Mouse (Mus musculus) heart, embryonic 11.5 days (tissue): Measurements from ENCODE around the gene Atp6v0e. TPM values are rescaled to one million over a fixed set of nuclear protein-coding genes. Genes with fewer than 3 reads are reported as not detected.
A peak's percentile ranks its signal among the peaks of the same experiment; 100 is the strongest.

Experiments used
- ATAC-seq: fragments of 200-750 bp; cut with Nextera tagmentation; replicated peaks from 2 replicates; pipeline ENCODE4 v1.8.0; 2017; ENCODE audit warnings: moderate library complexity; ENCODE audit not compliant: insufficient number of reproducible peaks, low FRiP score, low TSS enrichment
- H3K27ac ChIP-seq: fragments of 300-500 bp; sonication (generic); 2 replicates; pipeline ENCODE4 v1.5.1; 2014; ENCODE audit warnings: mild to moderate bottlenecking, low read depth, low read length
- H3K27me3 ChIP-seq: fragments of 300-500 bp; sonication (generic); 2 replicates; pipeline ENCODE4 v1.6.1; 2014; ENCODE audit warnings: mild to moderate bottlenecking, low read length, mixed read lengths; ENCODE audit not compliant: control insufficient read depth, insufficient read depth
- H3K36me3 ChIP-seq: fragments of 300-500 bp; sonication (generic); 2 replicates; pipeline ENCODE4 v1.6.1; 2014; ENCODE audit warnings: mild to moderate bottlenecking, low read length, moderate library complexity, mixed read lengths; ENCODE audit not compliant: control insufficient read depth, insufficient read depth
- H3K4me1 ChIP-seq: fragments of 300-500 bp; sonication (generic); 2 replicates; pipeline ENCODE4 v1.6.1; 2014; ENCODE audit warnings: low read length; ENCODE audit not compliant: control insufficient read depth, insufficient read depth
- H3K4me2 ChIP-seq: fragments of 300-500 bp; sonication (generic); 2 replicates; pipeline ENCODE4 v1.6.1; 2014; ENCODE audit warnings: mild to moderate bottlenecking, moderate library complexity
- H3K4me3 ChIP-seq: fragments of 300-500 bp; sonication (generic); 2 replicates; pipeline ENCODE4 v1.5.1; 2014; ENCODE audit warnings: low read depth, low read length
- H3K9ac ChIP-seq: fragments of 300-500 bp; sonication (generic); 2 replicates; pipeline ENCODE4 v1.6.1; 2014; ENCODE audit warnings: mild to moderate bottlenecking, low read depth, low read length, moderate library complexity
- H3K9me3 ChIP-seq: fragments of 300-500 bp; sonication (generic); replicated peaks from 2 replicates; pipeline ENCODE4 v1.6.1; 2016; ENCODE audit warnings: low read length; ENCODE audit not compliant: control insufficient read depth
- WGBS: fragments of 180-500 bp; shearing (Covaris S2); extraction: QIAGEN DNeasy Blood & Tissue Kit; methylation state at CpG from one replicate; pipeline ENCODE4 v1.1.7; 2014; ENCODE audit not compliant: insufficient replicate concordance; 5-methylcytosine and 5-hydroxymethylcytosine counted together
- polyA plus RNA-seq: library from polyadenylated mRNA; unstranded; fragments of >200 nt; fragmentation: Nextera tagmentation; extraction: Ambion mirVana; gene quantifications from 2 replicates; pipeline ENCODE4 v1.2.1, GENCODE M21; 2014

Gene Atp6v0e
- polyA plus RNA-seq, 1 experiment from 2014 or later, result 189 TPM

GRCm38 (mm10) chr17:26699819-26700616, 37.0 kb downstream of the Atp6v0e start:
- Histone ChIP-seq H3K4me1 (peaks cover 40% of the 10 kb centered on the region), H3K9ac (no peak overlapping the region), H3K27me3 (no peaks in the 10 kb centered on the region), H3K4me3 (no peak overlapping the region), H3K4me2 (no peak overlapping the region), H3K36me3 (peaks cover 10% of the 10 kb centered on the region; the same call in 1 of the 2 replicates), H3K9me3 (no peaks in the 10 kb centered on the region), H3K27ac (peak overlapping the region; percentile 42; the same call in 1 of the 2 replicates)
- ATAC-seq, result no peak
- 71% methylated on average over 10 of the region's 10 CpGs for WGBS

- no peak overlapping the region for H3K9ac ChIP-seq
- H3K4me3 ChIP-seq, result no peak overlapping the region
- H3K4me2 ChIP-seq, result peak overlapping the region; percentile 30
- WGBS, result 64% methylated on average over 13 of the region's 13 CpGs
- no peak for ATAC-seq
- H3K4me1 ChIP-seq, result peaks cover 47% of the 10 kb centered on the region
- no peaks in the 10 kb centered on the region for H3K27me3 ChIP-seq
- peak overlapping the region; percentile 25 for H3K27ac ChIP-seq
- no peaks in the 10 kb centered on the region for H3K9me3 ChIP-seq
- H3K36me3 ChIP-seq, result peaks cover 3% of the 10 kb centered on the region; the same call in 1 of the 2 replicates
Observed at GRCm38 (mm10) chr17:26701565-26701964, 38.5 kb downstream of the Atp6v0e start.

GRCm38 (mm10) chr17:26702621-26703020, 39.6 kb downstream of the Atp6v0e start:
- H3K27ac ChIP-seq, result no peak overlapping the region

GRCm38 (mm10) chr17:26703671-26704070, 40.6 kb downstream of the Atp6v0e start:
- ATAC-seq, result no peak
- Histone ChIP-seq H3K9ac (no peak overlapping the region), H3K4me3 (no peak overlapping the region), H3K9me3 (no peaks in the 10 kb centered on the region), H3K4me1 (peaks cover 49% of the 10 kb centered on the region), H3K27me3 (no peaks in the 10 kb centered on the region), H3K4me2 (no peak overlapping the region), H3K36me3 (peaks cover 3% of the 10 kb centered on the region; the same call in 1 of the 2 replicates), H3K27ac (no peak overlapping the region)
- 85% methylated on average over 4 of the region's 4 CpGs for WGBS

More at GRCm38 (mm10) chr17:26702621-26703020, 39.6 kb downstream of the Atp6v0e start:
- Histone ChIP-seq H3K36me3 (peaks cover 3% of the 10 kb centered on the region; the same call in 1 of the 2 replicates), H3K9me3 (no peaks in the 10 kb centered on the region), H3K4me2 (no peak overlapping the region), H3K4me1 (peaks cover 49% of the 10 kb centered on the region), H3K9ac (no peak overlapping the region), H3K4me3 (no peak overlapping the region), H3K27me3 (no peaks in the 10 kb centered on the region)
- no peak for ATAC-seq
- 75% methylated on average over 4 of the region's 4 CpGs for WGBS

- H3K27ac ChIP-seq, result peak overlapping the region; percentile 41
- no peak for ATAC-seq
- no peaks in the 10 kb centered on the region for H3K27me3 ChIP-seq
- no peak overlapping the region for H3K4me3 ChIP-seq
- H3K9ac ChIP-seq, result no peak overlapping the region; the same call in 1 of the 2 replicates
- 61% methylated on average over 11 of the region's 11 CpGs for WGBS
- H3K36me3 ChIP-seq, result no peaks in the 10 kb centered on the region
- no peaks in the 10 kb centered on the region for H3K9me3 ChIP-seq
- H3K4me2 ChIP-seq, result no peak overlapping the region
- H3K4me1 ChIP-seq, result peaks cover 44% of the 10 kb centered on the region
Observed at GRCm38 (mm10) chr17:26705463-26706359, 42.7 kb downstream of the Atp6v0e start.

- no peak overlapping the region for H3K4me3 ChIP-seq
- 51% methylated on average over 7 of the region's 7 CpGs for WGBS
- H3K9me3 ChIP-seq, result no peaks in the 10 kb centered on the region
- no peak overlapping the region for H3K9ac ChIP-seq
- no peak for ATAC-seq
- H3K27me3 ChIP-seq, result no peaks in the 10 kb centered on the region
- H3K4me1 ChIP-seq, result peaks cover 33% of the 10 kb centered on the region
- no peak overlapping the region for H3K4me2 ChIP-seq
- no peak overlapping the region for H3K27ac ChIP-seq
- H3K36me3 ChIP-seq, result no peaks in the 10 kb centered on the region
Observed at GRCm38 (mm10) chr17:26707066-26707465, 44.0 kb downstream of the Atp6v0e start.

- Histone ChIP-seq H3K4me3 (no peak overlapping the region), H3K9ac (no peak overlapping the region), H3K27me3 (no peaks in the 10 kb centered on the region), H3K36me3 (no peaks in the 10 kb centered on the region), H3K9me3 (no peaks in the 10 kb centered on the region), H3K4me1 (peaks cover 22% of the 10 kb centered on the region), H3K27ac (no peak overlapping the region), H3K4me2 (no peak overlapping the region)
- ATAC-seq, result no peak
Observed at GRCm38 (mm10) chr17:26708499-26708898, 45.5 kb downstream of the Atp6v0e start.

- Histone ChIP-seq H3K9me3 (no peaks in the 10 kb centered on the region), H3K4me2 (no peak overlapping the region), H3K27me3 (no peaks in the 10 kb centered on the region), H3K27ac (0 out of 2 replicates have a peak overlapping the region, but pooled peaks have one; percentile 1), H3K36me3 (no peaks in the 10 kb centered on the region), H3K4me3 (no peak overlapping the region), H3K4me1 (peaks cover 22% of the 10 kb centered on the region), H3K9ac (no peak overlapping the region)
- no peak for ATAC-seq
- 57% methylated on average over 9 of the region's 9 CpGs for WGBS
Observed at GRCm38 (mm10) chr17:26708993-26709590, 46.1 kb downstream of the Atp6v0e start.
